Mouse (Mus musculus) A20 (cell line): ENCODE measurements around the gene Pnp.
"Not testable (repeated sequence)": the region's sequence is repeated elsewhere in the genome, so short reads cannot be mapped to it uniquely, and the experiment has no call there.

Experiments
- DNase-seq: peaks from one replicate; pipeline ENCODE4 v3.0.0-alpha.2; 2011; ENCODE audit warnings: low read depth, low spot score

The Pnp gene

DNA sequence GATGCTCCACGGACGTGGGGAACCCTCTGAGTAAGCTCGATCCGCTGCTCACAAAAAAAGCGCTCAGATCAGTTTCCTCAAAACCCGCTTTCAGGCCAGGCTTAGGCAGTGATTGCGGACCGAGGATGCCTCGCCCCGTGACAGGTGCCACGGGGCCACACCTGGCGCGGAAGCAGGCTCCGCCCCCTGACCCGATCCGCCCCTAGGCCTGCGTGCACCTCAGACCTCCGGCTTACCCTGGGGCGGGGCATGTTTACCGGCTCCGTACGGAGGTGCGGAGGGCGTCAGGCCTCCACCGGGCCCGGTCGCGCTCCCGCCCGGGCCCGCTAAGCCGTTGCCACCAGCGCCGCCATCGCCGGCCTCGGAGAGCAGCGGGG is 517 bp upstream of the Pnp start:
- peak; percentile 89 for DNase-seq

DNA sequence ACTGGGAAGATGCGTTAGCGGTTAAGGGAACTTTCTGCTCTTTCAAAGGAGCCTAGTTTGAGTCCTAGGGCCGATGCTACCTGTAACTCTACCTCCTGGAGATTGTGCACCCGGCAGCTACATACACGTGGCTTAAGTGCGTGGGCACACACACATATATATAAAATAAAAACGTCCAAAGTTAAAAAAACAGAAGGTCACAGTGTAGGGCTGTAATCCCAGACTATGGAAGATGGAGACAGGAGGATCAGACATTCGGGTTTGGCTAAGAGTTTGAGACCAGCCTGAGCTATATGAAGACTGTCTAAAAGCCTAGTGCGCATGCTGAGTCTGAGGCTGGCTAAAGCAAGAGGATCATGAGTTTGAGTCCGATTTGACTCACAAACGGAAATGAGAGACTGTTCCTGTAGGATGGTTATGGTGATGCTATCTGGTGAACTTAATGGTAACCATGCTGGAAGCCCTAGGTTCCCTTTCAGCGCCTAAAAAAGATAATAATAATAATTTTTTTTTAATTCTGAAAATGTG is 675 bp downstream of the Pnp start:
- peak; percentile 70 for DNase-seq

DNA sequence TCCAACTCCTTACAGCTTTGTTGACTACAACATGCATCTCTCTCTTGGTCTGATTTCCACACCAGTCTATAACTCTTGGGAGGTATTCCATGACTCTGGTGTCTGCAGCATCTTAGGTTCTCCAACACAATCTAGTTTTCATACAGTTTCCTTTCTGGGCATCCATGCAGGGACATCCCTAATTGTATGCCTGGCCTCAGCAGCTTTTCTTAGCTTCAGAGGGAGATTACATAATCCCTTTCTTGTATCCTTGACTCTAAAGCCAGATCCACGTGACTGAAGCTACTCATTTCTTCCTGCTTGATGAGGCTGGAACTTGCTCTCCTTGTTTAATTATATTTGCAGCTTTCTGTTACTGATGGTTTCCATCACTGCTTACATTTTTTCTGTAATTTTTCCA is 5.8 kb downstream of the Pnp start:
- no peak for DNase-seq

DNA sequence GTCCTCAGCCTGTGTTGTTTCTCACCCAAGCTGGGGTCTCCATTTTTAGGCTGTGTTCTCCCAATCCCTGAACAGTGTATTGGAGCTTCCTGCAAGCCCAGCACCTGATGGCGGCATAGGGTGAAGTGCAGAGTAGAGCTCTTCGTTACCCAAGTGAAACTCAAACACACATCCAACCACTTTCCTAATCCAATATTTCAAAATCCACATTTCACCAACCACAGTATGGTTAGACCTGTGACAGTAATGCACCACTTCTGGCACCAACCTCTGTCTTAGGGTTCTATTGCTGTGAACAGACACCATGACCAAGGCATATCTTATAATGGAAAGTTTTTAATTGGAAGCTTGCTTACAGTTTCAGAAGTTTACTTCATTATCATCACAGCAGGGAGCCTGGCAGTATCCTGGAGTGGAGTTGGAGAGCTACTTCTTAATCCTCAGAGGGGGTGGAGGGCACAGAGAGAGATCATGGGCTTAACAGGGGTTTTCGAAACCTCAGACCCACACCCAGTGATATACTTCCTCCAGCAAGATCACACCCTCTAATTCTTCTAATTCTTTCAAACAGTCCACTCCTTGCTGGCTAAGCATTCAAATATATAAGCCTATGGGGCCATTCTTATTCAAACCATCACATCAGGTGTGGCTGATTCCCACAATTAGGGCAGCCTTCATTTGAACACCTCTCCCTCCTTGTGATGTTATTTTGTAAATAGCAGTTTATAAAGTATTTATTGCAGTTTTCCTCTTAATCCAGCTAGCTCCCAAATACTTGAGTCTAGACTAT is 7.4 kb downstream of the Pnp start:
- DNase-seq = no peak

DNA sequence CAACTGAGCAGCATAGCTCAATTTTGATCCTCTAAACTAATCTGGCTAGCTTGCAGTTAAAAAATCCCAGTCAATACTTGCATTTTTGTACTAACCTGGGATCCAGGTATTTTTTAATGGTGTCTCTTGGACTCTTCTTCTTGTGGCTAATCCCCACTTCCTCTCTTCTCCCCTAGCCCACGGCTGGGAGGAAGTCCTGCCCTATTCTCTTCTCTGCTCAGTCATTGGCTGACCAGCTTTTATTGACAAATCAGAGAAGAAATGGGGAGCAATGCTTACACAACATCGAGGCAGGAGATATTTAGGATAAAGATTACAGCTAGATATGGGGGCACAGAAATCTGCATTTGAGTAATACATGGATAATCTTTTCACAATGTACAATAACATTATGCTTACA is 8.1 kb downstream of the Pnp start:
- DNase-seq = peak; percentile 85

DNA sequence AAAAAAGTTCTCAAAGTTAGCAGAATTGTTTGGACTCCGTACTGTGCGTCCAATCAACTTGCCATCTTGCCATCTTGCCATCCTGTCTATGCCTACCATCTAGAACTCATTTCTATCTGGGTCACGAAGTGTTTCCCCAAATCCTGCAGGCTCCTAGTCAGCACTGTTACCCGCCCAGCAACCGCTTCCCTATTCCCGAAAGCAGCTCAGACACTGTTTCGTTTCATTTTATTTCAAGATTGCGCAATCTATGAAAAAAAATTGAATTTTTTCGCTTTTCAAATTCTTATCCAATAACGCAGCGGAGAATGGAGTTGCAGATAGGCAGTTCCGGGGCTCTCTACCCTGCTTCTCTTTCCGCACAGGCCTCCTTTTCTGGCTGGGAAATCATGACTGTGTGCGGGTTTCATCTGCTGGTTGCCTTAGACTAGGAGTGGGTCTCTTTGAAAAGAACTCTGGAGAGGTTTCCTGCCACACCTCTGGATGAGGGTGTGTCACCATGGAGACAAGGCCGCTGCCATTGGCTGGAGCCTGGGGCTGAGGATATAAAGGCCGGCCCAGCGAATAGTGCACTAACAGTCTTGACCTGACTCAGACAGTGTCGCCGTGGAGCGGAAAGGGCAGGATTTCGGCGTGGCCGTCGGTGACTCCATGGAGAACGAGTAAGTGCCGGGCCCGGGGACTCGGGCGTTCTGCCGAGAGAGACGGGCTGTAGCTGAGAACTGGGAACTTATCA is 13.2 kb downstream of the Pnp start, which contains the start of gene Gm49342:
Gene Gm49342, plus strand, starts transcription at position 586 of the 736 bp plus-strand sequence.
- DNase-seq = peak; percentile 96

DNA sequence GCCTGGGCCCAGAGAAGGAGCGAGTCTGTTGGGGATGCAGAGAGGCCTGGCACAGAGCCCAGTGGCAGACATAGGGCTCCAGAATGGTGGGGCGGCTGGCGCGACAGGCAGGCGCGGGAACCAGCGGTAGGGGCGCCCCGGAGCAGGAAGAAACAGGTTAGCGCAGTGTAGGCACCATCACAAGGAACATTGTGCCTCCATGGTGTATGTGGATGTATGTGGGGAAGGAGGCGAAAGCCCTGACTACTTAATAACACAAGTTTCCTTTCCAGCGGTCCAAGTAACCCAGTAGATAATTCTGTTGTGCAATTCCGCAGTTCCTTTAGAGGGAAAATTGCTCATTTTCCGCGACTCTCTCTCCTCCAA is 13.8 kb downstream of the Pnp start:
- DNase-seq = not testable (repeated sequence)

DNA sequence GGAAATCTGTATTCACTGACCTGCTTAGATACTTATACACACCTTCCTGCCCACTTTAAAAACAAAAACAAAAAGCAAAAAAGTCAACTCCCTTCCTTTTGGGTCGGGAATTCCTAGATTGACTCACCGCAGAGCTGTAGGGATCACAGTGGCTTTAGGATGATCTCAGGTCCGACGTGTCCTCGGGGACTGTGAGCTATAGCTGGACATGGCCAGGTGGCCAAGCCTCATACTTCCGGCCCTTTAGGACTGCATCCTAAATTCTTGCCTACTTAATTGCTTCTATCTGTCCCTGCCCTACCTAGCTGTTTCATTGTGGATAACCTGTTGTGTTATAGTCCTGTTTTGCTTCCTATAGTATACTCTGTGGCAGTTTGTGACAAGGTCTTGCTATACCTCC is 14.2 kb downstream of the Pnp start:
- DNase-seq = peak; percentile 23

DNA sequence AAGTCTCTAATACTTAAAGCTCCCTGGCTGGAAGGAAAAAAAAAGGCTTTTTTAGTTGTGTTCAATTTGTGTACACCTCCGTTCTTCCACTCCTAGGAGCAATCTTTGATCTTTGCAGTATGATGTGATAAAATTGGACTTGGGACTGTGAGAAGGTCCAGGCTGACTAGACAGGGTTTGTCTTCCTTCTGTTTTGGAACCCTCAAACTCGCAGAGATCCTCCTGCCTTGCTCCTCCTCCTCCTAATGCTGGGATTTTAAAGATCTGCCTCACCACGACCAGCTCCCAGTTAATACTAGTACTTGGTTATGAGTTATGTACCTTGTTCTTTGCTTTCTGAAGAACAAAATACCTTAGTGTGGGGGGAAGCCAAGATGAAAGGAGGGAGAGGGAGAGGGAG is 14.6 kb downstream of the Pnp start:
- DNase-seq = not testable (repeated sequence)

DNA sequence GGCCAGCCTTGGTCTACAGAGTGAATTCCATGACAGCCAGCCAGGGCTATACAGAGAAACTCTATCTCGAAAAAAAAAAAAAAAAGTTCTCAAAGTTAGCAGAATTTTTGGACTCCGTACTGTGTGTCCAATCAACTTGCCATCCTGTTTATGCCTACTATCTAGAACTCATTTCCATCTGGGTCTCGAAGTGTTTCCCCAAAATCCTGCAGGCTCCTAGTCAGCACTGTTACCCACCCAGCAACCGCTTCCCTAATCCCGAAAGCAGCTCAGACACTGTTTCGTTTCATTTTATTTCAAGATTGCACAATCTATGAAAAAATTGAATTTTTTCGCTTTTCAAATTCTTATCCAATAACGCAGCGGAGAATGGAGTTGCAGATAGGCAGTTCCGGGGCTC is 24.6 kb downstream of the Pnp start:
- DNase-seq = no peak

DNA sequence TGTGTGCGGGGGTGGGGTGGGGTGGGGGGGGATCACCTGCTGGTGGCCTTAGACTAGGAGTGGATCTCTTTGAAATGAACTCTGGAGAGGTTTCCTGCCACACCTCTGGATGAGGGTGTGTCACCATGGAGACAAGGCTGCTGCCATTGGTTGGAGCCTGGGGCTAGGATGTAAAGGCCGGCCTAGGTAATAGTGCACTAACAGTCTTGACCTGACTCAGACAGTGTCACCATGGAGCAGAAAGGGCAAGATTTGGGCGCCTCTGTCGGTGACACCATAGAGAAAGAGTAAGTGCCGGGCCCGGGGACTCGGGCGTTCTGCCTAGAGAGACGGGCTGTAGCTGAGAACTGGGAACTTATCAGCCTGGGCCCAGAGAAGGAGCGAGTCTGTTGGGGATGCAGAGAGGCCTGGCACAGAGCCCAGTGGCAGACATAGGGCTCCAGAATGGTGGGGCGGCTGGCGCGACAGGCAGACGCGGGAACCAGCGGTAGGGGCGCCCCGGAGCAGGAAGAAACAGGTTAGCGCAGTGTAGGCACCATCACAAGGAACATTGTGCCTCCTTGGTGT is 25.1 kb downstream of the Pnp start, which contains the start of gene Pnp2:
Gene Pnp2, plus strand, starts transcription at position 51 of the 567 bp plus-strand sequence.
- DNase-seq = not testable (repeated sequence)

DNA sequence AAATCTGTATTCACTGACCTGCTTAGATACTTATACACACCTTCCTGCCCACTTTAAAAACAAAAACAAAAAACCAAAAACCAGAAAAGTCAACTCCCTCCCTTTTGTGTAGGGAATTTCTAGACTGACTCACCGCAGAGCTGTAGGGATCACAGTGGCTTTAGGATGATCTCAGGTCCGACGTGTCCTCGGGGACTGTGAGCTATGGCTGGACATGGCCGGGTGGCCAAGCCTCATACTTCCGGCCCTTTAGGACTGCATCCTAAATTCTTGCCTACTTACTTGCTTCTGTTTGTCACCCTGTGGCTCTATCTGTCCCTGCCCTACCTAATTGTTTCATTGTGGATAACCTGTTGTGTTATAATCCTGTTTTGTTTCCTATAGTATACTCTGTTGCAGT is 25.8 kb downstream of the Pnp start:
- not testable (repeated sequence) for DNase-seq

DNA sequence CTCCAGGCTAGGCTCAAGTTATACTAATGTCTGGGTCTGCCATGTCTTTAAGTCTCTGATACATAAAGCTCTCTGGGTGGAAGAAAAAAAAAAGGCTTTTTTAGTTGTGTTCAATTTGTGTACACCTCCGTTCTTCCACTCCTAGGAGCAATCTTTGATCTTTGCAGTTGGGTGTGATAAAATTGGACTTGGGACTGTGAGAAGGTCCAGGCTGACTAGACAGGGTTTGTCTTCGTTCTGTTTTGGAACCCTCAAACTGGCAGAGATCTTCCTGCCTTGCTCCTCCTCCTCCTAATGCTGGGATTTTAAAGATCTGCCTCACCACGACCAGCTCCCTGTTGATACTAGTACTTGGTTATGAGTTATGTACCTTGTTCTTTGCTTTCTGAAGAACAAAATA is 26.3 kb downstream of the Pnp start:
- not testable (repeated sequence) for DNase-seq

DNA sequence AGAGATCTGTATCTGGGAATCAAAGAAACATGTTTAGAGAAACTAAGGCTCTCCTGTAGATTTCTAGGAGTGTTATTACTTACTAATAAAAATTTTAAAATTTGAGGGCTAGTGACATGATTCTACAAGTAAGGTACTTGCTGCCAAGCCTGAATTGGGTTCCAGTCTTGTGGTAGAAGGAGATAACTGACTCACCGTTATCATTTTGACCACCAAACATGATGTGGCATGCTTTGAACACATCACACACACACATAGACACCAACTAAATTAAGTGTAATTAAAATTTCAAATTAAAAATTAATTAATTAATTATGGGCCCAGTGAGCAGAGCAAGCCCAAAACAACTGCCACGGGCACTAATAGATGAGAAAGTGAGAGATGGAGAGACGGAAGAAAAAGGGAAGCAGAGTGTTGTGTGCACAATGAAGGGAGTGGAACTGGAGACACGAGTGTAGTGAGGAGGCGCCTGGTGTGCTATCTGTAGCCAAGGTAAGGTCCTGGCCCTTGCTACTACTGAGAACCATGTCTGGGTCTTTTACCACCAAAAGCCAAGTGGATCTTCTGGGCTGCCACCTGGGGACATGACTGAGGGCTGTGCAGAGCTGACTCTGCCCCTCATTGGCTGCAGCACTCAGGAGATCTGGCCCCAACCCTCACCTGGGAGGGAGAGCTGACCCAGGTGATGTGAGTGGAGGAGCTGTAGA is 27.6 kb downstream of the Pnp start:
- not testable (repeated sequence) for DNase-seq

DNA sequence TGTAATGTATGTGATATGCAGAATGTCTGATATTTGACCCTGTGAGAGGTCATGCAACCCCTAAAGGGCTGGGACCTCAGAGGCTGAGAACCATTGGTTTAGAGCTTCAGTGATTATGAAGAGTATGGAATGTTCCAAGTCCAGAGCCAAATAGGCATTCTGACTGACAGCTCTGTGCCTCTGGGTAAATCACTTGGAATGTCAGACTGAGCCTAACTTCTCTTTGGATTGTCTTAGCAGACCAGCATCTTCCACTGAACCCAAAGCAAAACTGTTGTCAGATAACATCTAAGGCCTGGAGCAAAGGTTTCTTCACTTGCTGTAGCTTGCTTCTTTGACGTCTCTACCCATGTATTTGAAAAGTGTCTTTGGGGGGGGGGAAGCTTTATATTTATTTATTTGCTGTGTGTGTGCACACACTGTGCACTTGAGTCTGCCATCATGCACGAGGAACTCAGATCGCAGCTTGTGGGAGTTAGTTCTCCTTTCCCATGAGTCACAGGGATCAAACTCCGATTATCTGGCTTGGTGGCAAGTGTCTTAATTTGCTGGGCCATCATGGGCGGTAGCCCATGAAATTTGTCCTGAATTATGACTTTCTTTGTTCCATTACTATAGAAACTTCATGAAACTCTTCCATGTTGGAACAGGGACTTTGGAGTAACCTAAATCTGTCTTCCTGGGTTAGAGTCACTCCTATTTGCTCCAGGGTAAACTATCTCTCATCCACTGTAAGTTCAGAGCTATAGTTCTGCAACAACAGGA is 37.5 kb downstream of the Pnp start:
- no peak for DNase-seq

DNA sequence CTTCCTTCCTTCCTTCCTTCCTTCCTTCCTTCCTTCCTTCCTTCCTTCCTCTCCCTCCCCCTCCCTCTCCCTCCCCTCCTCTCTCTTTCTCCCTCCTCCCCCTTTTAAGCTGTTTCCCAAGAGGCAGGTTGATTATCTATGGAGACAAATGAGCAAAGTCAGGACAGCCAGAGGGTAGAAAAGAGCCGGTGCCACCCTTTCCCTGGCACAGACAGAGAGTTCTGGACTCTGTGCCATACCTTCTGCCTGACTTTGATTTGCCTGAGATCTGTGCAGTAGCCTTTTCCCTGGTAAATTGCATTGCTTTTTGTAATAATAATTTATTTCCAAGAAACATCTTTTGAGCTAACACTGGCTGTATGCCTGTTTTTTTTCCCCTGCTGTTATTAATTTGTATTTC is 38.2 kb downstream of the Pnp start:
- DNase-seq = no peak

DNA sequence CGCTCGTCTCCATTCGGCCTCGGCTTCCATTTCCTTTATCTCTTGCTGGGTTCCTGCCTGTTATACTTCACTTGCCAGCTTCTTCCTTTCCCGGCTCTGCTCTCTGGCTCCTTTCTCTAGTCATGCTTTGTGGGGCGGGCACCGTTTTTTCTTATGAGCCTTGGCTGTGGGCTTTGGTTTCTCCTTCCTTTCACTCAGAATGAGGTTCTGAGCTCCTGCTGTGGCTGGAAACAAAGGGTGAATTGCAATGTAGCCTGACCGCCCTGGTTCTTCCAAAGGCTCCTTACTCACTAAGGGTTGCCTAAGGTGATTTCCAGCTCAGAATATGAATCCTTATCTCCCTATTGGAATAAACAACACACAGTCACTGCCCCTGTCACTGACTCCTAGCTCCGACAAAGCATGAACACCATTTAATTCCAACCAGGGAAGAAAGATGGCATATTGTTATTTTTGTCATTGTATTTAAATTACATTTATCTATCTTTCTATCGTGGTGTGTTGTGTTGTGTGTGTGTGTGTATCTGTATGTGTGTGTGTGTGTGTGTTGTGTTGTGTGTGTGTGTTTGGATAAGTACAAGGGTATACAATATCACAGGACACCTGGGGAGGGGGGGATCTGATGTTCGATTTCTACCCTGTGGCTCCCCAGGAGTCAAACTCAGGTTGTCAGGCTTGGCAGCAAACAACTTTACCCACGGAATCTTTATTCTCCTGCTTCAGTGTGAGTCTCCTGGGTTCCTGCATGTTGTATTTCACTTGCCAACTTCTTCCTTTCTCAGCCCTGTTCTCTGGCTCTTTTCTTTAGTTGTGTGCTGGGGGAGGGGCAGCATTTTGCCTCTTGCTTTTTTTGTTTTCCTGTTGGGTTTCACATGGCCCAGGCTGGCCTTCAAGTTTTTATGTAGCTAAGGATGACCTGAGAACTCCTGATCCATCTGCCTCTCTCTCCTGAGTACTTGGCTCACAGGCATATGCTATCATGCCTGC is 39.0 kb downstream of the Pnp start:
- no peak for DNase-seq

DNA sequence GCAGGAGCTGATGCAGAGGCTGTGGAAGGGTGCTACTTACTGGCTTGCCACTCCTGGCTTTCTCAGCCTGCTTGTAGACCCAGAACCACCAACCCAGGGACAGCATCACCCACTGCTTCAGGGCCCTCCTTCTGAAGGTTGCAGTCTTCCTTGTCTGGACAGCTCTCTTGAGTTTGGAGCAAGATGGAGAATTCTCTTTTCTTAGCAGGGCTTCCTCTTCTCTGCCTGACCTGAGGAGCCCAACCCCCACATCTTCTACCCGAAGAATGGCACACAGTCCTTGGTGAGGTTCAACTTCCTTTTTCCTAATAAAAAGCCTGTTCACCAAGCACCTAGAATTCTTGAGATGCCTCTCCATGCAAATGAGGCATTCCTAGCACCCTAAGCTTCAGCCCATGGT is 39.9 kb downstream of the Pnp start:
- DNase-seq = peak; percentile 17

DNA sequence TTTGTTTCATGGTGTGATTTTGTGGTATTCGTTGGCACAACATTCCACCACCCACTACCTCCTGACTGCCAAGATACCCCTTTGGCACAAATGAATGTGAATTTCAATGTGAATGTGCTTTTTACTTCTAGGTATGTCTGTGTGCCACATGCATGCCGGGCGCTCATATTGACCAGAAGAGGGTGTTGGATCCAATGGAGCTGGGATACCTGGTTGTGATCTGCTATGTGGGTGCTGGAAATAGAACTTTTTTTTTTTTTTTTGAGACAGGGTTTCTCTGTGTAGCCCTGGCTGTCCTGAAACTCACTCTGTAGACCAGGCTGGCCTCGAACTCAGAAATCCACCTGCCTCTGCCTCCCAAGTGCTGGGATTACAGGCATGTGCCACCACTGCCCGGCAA is 42.2 kb downstream of the Pnp start:
- DNase-seq = peak; percentile 1

DNA sequence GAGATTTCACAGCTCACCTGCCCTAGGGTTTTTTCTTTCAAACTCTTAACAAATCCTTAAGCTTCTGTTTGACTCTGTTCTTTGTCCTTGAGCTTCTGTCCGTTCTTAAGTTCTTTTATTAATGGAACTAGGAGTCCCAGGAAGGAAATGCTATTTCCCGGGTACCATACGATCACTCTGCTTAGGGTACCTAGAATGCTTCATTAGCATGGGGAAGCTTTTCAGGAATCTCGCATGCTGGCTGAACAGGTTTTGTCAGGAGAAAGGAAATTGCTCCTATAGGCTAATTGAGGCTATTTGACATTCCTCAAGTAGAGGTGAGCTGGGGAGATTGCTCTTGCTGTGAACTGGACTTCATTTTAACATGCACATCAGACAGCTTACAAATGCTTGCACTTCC is 42.8 kb downstream of the Pnp start:
- no peak for DNase-seq
